Mouse (Mus musculus): ENCODE results near the gene Slc4a1ap.
"Not testable (repeated sequence)": the region's sequence is repeated elsewhere in the genome, so short reads cannot be mapped to it uniquely, and the experiment has no call there.

Slc4a1ap gene

DNA sequence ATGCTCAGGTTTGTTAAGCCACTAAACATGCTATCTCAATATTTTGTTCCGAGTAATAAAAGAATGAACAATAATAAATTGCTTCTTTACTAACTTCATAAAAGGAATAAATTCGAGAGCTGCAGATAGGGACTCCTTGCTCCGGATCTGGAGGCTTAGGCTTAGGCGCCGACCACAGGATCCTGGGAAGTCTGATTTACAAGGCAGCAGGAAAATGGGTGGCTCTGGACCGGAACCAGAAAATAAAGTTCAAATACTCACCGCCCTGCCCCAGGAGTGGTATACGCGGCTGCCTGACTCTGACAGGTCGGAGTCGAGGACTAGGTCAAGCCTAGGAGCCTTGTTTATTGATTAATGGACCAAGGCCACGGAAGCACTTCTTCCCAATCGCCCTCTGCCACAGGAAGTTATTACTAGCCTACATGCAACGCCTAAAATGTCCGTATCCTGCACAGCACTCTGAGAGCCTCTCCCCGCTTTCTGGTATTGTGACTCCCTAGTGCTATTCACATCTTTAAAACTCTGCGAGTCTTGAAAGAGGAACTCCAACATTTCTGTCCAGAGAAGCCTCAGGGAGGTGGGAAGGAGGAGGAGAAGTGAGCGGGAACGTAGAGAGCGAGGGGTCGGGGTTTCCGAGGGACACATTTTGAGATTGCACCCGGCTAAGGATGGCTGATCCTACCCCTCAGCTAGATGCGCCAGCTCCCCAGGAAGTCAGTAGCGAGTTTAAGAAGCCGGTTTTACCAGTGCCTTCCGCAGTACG is at the start of gene Slc4a1ap:
Gene Slc4a1ap, plus strand, starts transcription at position 642 of the 763 bp plus-strand sequence.
- peak; percentile 85 for DNase-seq (ENCODE audit: low read depth)

DNA sequence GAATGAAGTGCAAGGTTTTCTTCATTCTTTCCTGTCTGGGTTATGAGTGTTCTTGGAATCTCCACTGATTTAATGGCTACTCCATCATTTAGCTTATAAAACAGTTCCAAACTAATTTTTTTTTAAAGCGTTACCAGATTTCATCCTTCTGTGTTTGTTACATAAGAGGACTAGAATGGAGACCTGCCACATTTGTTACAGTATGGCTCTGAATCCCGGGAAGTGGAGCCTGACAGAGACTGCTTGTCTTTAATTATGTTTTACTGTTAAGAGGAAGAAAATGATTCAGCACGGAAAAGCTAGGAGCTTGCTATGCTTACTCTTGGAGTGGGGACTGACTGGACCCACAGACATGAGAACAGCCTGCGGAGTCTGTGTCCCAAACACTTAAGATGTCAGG is 46.3 kb upstream of the Slc4a1ap start:
- DNase-seq (ENCODE audit: low read depth): no peak

DNA sequence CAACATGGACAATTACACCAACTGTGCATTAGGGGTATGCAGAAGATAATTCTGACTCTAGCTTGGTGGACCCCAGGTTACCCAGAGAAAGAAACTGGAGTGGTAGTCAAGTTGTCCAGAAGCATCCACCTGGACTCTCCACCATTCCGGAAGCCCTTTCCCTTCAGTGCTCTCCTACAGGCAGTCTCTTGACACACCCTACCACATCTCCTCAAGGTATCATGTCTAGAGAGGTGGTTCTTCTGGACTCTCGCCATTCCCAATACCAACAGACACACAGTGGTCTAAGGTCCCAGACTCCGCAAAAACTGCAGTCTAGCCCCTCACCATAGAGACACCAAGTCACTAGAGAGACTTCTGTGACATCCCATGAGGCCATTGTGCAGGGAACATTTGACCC is 41.4 kb upstream of the Slc4a1ap start, which contains the start of gene 4930548H24Rik:
Gene 4930548H24Rik, plus strand, starts transcription at position 301 of the 400 bp plus-strand sequence.
- no peak for DNase-seq (ENCODE audit: low read depth)

DNA sequence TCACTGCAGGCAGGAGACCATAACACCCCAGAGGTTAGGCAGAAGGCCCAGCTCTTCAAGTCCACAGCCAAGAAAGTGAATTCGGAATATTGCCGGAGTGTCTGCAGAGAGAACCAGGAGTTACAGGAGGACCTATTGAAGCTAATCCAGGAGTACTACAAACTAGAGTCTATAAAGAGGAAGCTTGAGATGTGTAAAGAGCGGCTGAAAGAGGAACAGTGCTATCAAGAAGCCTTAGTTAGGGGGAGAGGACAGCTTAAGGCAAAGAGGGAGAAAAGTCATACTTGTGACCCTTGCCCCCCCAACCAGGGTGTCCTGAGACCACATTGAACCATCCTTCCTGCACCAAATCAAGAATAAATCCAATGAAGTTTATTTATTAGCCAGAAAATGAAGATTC is 38.9 kb upstream of the Slc4a1ap start:
- DNase-seq (ENCODE audit: low read depth): no peak

DNA sequence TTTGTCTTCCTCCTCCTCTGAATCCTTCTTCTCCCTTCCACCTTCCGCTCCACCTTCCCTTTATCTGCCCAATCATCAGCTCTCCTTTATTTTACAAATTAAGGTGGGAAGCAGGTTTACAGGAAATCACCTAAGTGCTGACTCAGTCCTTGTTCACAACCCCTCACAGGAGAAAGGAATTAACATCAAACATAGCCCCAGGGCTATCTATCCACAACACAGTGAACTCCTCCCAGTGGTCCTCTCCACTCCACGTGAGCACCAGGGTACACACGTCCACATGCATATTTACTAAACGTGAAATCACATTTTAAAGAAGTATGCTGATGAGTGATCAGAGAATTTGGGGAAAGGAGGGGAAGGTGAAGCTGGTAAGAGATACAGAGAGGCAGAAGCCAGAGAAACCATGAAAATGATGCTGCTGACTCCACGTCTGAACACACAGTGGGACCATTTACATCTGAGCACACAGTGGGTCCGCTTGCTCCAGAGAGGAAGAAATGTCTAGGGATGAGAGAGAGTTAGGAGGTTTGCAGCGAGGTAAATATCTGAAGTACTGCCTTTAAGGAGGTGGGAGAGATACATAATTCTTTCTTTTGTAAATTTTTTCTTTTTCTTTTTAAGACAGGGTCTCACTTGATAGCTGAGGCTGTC is 37.6 kb upstream of the Slc4a1ap start:
- no peak for DNase-seq (ENCODE audit: low read depth)

DNA sequence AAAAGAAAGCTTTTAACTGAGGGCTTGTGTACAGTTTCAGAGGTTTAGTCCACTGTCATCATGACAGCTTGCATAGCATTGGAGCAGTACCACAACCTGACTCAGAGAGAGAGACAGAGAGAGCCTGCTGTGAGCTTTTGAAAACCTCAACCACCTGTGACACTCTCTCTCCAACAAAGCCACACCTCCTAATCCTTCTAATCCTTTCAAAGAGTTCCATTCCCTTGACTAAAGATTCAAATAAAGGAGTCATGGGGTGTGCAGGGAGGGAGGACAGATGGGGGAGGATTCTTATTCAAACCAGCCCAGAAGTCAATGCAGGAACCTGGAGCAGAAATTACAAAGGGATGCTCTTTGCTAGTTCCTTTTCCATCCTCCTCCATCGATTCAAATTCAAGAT is 34.8 kb upstream of the Slc4a1ap start:
- DNase-seq (ENCODE audit: low read depth): no peak

DNA sequence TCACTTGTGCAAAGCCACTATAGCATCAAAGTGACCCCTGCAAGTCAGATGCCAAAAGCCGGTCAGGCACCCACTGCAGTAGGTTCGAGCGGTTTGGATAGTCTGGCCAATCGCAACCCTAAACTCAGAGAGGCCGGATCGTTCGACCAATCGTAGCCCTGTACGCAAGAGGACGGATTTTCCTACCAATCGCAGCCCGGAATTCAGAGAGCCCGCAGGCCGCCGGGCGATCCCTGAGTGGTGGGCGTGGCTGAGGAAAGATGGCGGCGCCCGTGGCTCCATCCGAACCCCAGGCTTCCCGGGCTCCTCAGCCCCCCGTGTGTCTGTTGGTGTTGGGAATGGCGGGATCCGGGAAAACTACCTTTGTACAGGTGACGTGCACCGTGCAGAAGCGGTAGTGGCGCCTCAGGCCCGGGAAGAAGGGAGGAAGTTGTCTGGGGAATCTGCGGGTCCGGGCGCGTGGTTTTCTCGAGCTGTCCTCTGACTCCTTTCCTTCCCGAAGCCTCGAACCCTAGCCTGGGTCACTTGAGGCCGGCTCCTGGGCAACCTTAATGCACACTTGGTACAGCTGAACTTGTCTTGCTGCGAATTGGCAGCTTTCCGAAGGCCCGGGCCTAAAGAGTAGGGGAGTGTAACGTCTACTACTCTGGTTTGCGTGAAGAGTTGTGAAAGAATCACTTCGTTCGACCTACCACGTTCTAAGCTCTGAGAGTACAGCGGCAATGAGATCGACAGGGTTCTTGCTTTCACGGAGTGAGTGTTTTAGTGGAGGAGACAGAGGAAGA is 32.1 kb upstream of the Slc4a1ap start, which contains the start of gene Gpn1:
Gene Gpn1, plus strand, starts transcription at position 229 of the 785 bp plus-strand sequence.
- DNase-seq (ENCODE audit: low read depth): peak; percentile 93

DNA sequence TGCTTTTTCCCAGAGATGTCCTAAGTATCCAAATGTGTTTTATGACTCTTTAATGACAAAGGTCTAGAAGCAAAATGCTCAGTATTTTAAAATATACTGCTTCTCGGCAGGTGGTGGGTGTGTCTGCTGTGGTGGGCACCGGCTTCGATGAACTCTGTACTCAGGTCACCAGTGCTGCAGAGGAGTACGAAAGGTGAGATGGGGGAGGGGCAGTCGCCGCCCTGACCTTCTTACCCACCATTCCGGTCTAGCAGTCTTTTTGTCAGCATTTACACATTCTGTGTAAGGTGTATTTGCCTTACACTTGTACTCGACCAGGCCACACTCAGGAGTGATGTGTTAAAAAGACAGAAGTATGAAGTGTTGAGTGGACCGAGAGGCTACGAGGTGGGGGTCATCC is 22.0 kb upstream of the Slc4a1ap start:
- DNase-seq (ENCODE audit: low read depth): no peak

DNA sequence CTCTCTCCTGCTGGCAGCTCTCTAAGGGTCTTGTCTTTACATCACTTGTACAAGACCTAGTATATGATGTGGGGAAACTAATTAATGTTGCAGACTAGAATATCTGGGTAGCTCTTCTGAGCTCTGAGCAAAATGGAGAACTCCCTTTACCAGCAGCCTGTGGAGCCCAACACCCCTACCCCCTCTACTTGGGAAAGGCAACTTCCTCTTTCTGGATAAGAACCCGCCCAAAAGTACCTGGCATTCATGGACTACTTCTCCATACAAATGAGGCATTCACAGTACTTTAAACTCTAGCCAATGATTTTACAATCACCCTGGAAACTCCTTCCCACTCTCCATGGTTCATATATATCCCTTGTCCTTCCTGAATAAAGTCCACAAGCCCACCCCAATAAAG is 14.3 kb upstream of the Slc4a1ap start:
- DNase-seq (ENCODE audit: low read depth): no peak

DNA sequence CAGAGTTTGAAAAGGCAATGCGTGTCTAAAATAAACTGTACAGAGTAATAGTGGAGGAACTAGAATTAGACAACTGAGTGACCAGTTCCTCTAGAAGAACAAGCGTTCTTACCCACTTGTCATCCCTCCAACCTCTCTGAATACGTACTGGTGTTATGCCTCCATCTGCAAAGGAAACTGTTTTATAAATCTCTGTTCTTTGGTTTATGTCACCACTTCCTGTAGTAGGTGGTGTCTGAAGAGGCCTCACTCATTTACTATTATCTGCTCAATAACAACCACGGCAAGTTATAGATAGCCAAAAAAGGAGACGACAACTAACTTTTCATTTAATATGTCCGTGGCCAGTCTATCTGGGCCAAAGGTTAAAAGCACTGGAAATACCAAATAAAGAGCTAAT is 6.2 kb upstream of the Slc4a1ap start:
- no peak for DNase-seq (ENCODE audit: low read depth)

DNA sequence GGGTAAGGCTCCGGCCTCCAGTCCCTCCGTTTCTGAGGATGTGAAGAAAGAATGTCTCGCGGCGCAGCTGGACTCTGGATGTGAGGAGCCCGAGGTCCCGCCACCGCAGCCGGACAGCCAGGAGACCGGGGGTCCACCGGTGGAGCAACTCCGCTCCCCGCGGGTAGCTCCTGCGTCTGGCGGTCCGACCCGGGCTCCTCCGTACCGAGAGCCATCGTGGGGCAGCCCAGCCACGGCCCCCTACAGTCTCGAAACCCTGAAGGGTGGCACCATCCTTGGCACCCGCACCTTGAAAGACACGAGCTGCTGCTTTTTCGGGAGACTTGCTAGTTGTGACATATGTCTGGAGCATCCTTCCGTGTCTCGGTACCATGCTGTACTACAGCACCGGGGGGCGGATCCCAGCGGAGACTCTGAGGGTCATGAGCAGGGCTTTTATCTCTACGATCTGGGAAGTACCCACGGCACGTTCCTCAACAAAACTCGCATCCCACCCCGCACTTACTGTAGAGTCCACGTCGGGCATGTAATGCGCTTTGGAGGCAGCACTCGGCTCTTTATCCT is 404 bp downstream of the Slc4a1ap start:
- DNase-seq (ENCODE audit: low read depth): no peak

DNA sequence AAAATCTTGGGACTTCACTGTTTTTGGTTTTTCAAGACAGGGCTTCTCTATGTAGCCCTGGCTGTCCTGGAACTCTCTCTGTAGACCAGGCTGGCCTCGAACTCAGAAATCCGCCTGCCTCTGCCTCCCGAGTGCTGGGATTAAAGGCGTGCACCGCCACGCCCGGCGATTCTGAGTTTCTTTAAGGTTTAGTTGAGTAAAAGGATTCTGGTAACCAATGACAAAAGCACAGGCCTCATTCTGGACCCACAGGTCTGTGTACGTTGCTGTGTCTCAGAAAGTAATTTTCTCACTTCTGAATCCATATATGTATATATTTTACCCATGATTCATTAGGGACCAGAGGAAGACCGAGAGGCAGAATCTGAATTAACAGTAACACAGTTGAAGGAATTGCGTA is 912 bp downstream of the Slc4a1ap start, which contains the start of gene Supt7l:
Gene Supt7l, minus strand, starts transcription at position 101 of the 400 bp plus-strand sequence.
- not testable (repeated sequence) for DNase-seq (ENCODE audit: low read depth)

DNA sequence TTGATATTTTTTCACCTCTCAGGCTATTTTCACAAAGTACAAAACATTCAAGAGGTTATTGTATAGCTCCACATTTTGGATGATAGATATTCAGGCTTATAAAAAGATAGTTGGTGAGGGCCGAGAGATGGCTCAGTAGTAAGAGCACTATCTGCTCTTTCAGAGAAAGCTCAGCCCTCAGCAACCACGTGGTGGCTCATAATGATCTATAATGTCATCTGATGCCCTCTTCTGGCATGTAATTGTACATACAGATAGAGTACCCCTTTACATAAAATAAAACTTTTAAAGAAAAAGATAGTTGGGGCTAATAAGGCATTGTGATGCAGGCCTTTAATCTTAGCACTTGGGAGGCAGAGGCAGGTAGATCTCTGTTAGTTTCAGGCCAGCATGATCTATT is 1.8 kb downstream of the Slc4a1ap start:
- peak; percentile 23 for DNase-seq (ENCODE audit: low read depth)

DNA sequence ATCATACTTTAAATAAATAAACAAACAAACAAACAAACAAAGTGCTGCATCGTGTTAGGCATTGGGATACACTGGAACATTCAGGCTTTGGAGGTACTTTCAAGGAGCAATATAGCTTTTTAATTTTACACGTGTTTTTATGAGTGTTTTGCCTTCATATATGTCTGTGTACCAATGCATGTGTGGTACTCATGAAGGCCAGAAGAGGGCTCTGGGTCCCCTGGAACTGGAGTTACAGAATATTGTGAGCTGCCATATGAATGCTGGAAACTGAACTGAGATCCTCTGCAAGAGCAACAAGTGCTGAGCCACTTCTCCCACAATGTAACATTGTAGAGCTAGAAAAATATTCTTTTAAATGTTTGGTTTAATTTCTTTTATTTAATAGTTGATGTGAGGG is 8.4 kb downstream of the Slc4a1ap start:
- DNase-seq (ENCODE audit: low read depth): no peak

DNA sequence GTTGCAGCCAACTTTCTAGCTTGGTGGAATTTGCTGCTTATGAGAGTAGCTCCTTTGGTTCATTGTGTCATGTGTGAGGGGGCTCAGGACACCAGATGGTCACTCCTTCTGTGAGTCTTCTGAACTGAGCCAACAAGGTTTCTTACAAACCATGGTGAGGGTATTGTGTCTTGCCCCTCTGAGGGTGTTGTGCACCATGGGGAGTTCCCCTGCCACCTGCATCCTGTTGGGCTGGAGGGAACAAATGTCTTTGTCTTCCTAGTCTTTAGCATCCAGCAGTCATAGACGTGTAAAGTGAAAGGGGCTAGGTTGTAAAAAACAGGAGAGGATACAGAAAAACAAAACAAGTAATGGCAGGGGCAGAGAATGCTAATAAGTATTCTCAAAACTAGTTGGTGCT is 32.6 kb downstream of the Slc4a1ap start:
- DNase-seq (ENCODE audit: low read depth): no peak

DNA sequence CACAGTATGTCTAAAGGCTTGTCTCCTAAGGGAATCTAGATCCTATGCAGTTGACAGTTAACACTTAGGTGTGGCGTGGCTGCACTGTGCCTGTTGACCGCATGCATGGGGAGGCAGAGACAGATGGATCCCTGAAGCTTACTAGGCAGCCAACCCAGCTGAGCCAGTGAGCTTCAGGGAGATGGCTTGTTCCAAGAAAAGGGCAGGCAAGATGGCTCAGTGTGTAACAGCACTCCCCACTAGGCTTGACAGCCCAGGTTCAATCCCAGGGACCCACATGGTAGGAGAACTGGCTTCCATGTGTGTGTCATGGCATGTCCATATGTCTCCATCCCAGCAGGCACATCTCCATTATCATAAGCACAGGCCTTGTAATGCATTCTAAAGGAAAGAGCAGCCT is 33.6 kb downstream of the Slc4a1ap start:
- DNase-seq (ENCODE audit: low read depth): no peak

DNA sequence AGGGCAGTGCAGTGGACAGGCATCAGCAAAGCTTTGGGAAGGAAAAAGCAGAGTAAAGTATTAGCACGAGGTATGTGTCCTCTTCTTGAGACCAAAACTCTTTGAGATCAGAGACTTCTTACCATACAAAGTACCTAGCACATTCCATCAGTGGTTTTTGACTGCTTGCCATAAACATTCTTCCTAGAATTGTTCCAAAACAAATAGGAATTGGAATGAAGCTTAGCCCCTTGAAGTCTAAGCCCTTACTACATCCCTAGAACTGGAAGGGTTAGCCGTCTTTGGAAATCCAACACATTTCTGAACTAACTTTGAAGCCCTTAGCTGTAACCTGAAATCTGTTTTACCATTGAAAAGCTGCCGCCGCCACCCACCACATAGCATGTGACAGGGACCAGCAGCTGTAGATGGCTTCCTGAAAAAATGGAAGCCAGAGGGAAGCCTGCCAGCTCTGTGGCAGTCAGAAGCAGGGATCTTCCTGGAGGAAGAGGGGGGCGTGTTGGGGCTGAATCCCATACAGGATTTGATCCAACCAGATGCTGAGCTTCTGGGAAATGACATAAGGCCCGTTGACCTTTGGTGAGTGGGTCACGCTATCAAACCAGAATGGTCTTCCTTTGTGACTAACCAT is 35.4 kb downstream of the Slc4a1ap start:
- peak; percentile 44 for DNase-seq (ENCODE audit: low read depth)

DNA sequence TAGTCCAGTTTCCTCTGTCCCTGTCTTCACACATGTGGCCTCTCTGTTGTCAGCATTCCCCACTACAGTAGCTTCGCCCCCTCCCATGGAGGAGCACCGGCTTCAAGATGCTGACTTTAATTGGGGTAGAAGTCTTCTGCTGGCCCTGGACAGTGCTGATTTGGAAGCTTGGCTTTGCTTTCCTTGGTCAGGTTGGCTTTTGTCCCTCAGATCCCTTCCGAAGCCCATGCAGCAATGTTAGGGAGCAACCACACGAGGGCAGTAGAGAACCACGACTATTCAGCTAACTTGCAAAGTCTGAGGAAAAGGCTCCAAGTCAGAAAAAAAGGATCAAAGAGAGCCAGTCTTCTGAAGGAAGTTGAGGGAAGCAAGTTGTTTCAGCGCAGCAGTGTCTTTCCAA is 36.7 kb downstream of the Slc4a1ap start:
- peak; percentile 95 for DNase-seq (ENCODE audit: low read depth)

DNA sequence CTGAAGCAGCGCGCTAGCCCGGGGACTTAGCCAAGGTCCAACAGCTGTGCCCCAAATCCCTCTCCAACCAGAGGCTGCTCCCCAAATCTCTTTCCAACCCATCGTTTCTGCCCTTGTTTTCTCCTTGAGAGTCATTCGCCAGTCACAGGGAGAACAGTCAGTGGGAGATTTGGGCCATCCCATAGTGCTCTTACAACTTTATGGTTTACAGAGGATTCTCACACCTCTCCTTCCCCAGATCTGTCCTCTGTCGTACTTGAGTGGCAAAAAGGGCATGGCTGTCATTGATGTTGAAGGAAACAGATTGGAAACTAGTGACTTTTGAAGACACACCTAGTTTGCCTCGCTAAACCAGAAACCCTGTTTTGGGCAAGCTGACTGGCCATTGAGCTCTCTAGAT is 37.1 kb downstream of the Slc4a1ap start:
- no peak for DNase-seq (ENCODE audit: low read depth)

DNA sequence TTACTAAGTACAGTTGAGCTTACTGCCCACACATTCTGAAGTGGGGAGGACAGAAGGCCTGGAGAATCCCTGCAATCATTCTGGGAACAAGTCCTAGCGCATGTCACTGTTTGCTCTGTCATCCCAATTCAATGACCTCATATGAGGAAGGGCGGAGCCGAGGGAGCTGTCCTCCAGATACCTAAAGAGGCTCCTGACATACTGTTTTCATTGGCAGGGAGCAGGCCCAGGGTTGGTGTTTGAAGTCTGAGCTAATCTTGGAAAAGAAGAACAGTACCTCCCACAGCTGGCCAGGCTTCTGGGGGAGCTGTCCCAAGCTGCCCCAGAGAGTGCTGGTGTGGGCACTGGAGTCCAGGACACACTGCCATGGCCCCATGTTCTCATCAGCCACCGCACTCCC is 38.2 kb downstream of the Slc4a1ap start:
- no peak for DNase-seq (ENCODE audit: low read depth)

DNA sequence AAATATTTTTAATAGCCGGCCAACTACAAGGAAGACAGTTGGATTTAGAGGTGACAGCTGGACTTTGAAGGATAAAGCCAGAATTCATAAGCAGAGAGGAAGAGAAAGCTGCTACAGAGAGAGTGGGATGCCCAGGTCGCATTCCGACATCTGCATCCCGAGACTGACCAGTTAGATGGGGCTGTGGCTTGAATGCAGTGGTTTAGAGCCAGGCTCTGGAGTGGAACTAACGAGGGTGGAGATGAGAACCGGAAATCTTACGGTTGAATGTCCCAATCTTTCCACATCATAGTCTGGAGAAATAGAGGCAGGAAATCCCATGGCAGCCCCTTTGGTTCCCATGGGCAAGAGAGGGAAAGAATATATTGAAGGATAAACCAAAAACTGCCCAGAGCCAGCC is 39.2 kb downstream of the Slc4a1ap start:
- DNase-seq (ENCODE audit: low read depth): no peak

DNA sequence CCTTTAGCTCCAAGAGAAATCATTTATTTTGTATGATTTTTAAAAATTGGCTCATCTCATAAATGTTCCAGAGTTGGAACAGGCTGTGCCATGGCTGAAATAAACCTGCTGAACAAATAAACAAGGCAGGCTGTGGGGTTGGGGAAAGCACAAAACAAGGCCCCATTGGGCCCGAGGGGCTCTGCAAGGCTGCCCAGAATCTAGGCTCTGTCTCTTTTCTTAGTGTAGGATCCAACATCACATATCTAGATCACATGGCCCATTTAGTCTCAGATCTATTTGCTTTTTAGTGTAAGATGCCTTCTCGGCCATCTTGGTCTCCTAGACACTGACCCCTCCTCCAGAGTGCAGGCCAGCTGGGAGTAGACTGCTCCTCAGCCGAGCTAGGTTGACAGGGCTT is 39.7 kb downstream of the Slc4a1ap start:
- no peak for DNase-seq (ENCODE audit: low read depth)

Measured in NIH3T3 (cell line).